Mouse (Mus musculus) MEL (cell line): Measurements from ENCODE around the gene Wars2. TPM values are rescaled to one million over a fixed set of nuclear protein-coding genes. Genes with fewer than 3 reads are reported as not detected.

Source experiments
- DNase-seq: peaks from one replicate; pipeline ENCODE4 v3.0.0; 2011; ENCODE audit warnings: low read depth, low spot score
- H3K27ac ChIP-seq: 2 replicates; pipeline ENCODE4 v1.5.1; 2012; ENCODE audit warnings: low read depth, mild to moderate bottlenecking, control low read depth, low read length, moderate library complexity; ENCODE audit not compliant: control insufficient read depth
- H3K27me3 ChIP-seq, 2 experiments: fragments of 150-350 bp in 1 of 2; sonication (generic) in 1 of 2; 2 replicates each; pipeline ENCODE4 v1.6.1; 2012; ENCODE audit warnings: low read length in 2 of 2, mild to moderate bottlenecking in 2 of 2, improper control_type of control experiment in 1 of 2, moderate library complexity in 1 of 2; ENCODE audit not compliant: insufficient read depth in 2 of 2, control insufficient read depth in 1 of 2
- H3K36me3 ChIP-seq, 2 experiments: 2 replicates each; pipeline ENCODE4 v1.6.1; 2012 to 2014; ENCODE audit warnings: low read length in 2 of 2, improper control_type of control experiment in 1 of 2, inconsistent platforms in 1 of 2, mild to moderate bottlenecking in 1 of 2; ENCODE audit not compliant: insufficient read depth in 2 of 2, control insufficient read depth in 1 of 2
- H3K4me1 ChIP-seq, 2 experiments: fragments of 150-350 bp in 1 of 2; sonication (generic) in 1 of 2; 2 replicates each; pipeline ENCODE4 v1.6.1; 2012; ENCODE audit warnings: low read length in 2 of 2, improper control_type of control experiment in 1 of 2, mild to moderate bottlenecking in 1 of 2; ENCODE audit not compliant: insufficient read depth in 2 of 2, control insufficient read depth in 1 of 2
- H3K4me3 ChIP-seq, 2 experiments: fragments of 150-350 bp in 1 of 2; sonication (generic) in 1 of 2; 2 replicates each; pipeline ENCODE4 v1.5.1; 2012; ENCODE audit warnings: low read depth in 2 of 2, low read length in 2 of 2, mild to moderate bottlenecking in 2 of 2, moderate library complexity in 2 of 2, control low read depth in 1 of 2, improper control_type of control experiment in 1 of 2; ENCODE audit not compliant: control insufficient read depth in 1 of 2, insufficient read depth in 1 of 2
- H3K79me2 ChIP-seq: 2 replicates; pipeline ENCODE4 v1.6.1; 2012; ENCODE audit warnings: mild to moderate bottlenecking, low read length, moderate library complexity; ENCODE audit not compliant: control insufficient read depth, poor library complexity, insufficient read depth
- H3K9ac ChIP-seq: 2 replicates; pipeline ENCODE4 v1.6.1; 2012; ENCODE audit warnings: low read depth, mild to moderate bottlenecking, control low read depth, low read length, moderate library complexity; ENCODE audit not compliant: control insufficient read depth, poor library complexity, severe bottlenecking
- H3K9me3 ChIP-seq: fragments of 150-350 bp; sonication (generic); replicated peaks from 2 replicates; pipeline ENCODE4 v1.6.1; 2012; ENCODE audit warnings: mild to moderate bottlenecking, low read length, improper control_type of control experiment, moderate library complexity; ENCODE audit not compliant: insufficient read depth
- BHLHE40 ChIP-seq: IDR thresholded peaks from 2 replicates; pipeline ENCODE4 v1.6.1; 2012; ENCODE audit warnings: low read depth, mild to moderate bottlenecking, inconsistent platforms, low read length, improper control_type of control experiment, borderline replicate concordance
- CHD1 ChIP-seq: IDR thresholded peaks from 2 replicates; pipeline ENCODE4 v1.6.1; 2012; ENCODE audit warnings: low read depth, mild to moderate bottlenecking, inconsistent platforms, low read length, improper control_type of control experiment
- CHD2 ChIP-seq: IDR thresholded peaks from 2 replicates; pipeline ENCODE4 v1.6.1; 2011; ENCODE audit warnings: low read length, improper control_type of control experiment
- CTCF ChIP-seq, 3 experiments: IDR thresholded peaks in 2 of 3; conservative IDR thresholded peaks in 1 of 3; 2 replicates each; pipeline ENCODE4 v1.5.1; 2011 to 2012; ENCODE audit warnings: low read length in 3 of 3, low read depth in 2 of 3, mild to moderate bottlenecking in 2 of 3, improper control_type of control experiment in 1 of 3, inconsistent platforms in 1 of 3, mixed read lengths in 1 of 3, moderate library complexity in 1 of 3; ENCODE audit not compliant: control insufficient read depth in 1 of 3, insufficient read depth in 1 of 3, poor library complexity in 1 of 3, severe bottlenecking in 1 of 3
- E2F4 ChIP-seq: IDR thresholded peaks from 2 replicates; pipeline ENCODE4 v1.6.1; 2011; ENCODE audit warnings: low read depth, low read length, improper control_type of control experiment, borderline replicate concordance
- ELF1 ChIP-seq: IDR thresholded peaks from 2 replicates; pipeline ENCODE4 v1.6.1; 2014; ENCODE audit warnings: low read depth, mild to moderate bottlenecking, inconsistent platforms, low read length, improper control_type of control experiment, moderate library complexity
- GATA1 ChIP-seq: IDR thresholded peaks from 2 replicates; pipeline ENCODE4 v1.6.1; 2011; ENCODE audit warnings: low read depth, low read length, improper control_type of control experiment
- KAT2A ChIP-seq: conservative IDR thresholded peaks from 2 replicates; pipeline ENCODE4 v1.6.1; 2012; ENCODE audit warnings: low read depth, low read length, improper control_type of control experiment, inconsistent platforms
- MAFK ChIP-seq: IDR thresholded peaks from 2 replicates; pipeline ENCODE4 v1.6.1; 2011; ENCODE audit warnings: low read depth, mild to moderate bottlenecking, low read length, improper control_type of control experiment, borderline replicate concordance
- MAX ChIP-seq: IDR thresholded peaks from 2 replicates; pipeline ENCODE4 v1.6.1; 2011; ENCODE audit warnings: low read length, improper control_type of control experiment
- MYB ChIP-seq: IDR thresholded peaks from 2 replicates; pipeline ENCODE4 v1.6.1; 2011; ENCODE audit warnings: mild to moderate bottlenecking, low read depth, low read length, improper control_type of control experiment
- MYC ChIP-seq: IDR thresholded peaks from 2 replicates; pipeline ENCODE4 v1.6.1; 2011; ENCODE audit warnings: low read depth, mild to moderate bottlenecking, low read length, improper control_type of control experiment, moderate library complexity
- NELFE ChIP-seq: IDR thresholded peaks from 2 replicates; pipeline ENCODE4 v1.6.1; 2011; ENCODE audit warnings: low read depth, low read length, improper control_type of control experiment
- SIN3A ChIP-seq: IDR thresholded peaks from 2 replicates; pipeline ENCODE4 v1.6.1; 2012; ENCODE audit warnings: low read length, improper control_type of control experiment, inconsistent platforms
- SMC3 ChIP-seq: IDR thresholded peaks from 2 replicates; pipeline ENCODE4 v1.6.1; 2011; ENCODE audit warnings: low read depth, low read length, improper control_type of control experiment
- TAL1 ChIP-seq: IDR thresholded peaks from 2 replicates; pipeline ENCODE4 v1.6.1; 2012; ENCODE audit warnings: mild to moderate bottlenecking, inconsistent platforms, low read length, moderate library complexity, mixed read lengths
- TBP ChIP-seq: IDR thresholded peaks from 2 replicates; pipeline ENCODE4 v1.8.0; 2011; ENCODE audit warnings: low read depth, low read length, improper control_type of control experiment
- UBTF ChIP-seq: IDR thresholded peaks from 2 replicates; pipeline ENCODE4 v1.6.1; 2012; ENCODE audit warnings: low read depth, mild to moderate bottlenecking, inconsistent platforms, low read length, improper control_type of control experiment, moderate library complexity, borderline replicate concordance; ENCODE audit not compliant: insufficient read depth
- USF1 ChIP-seq: IDR thresholded peaks from 2 replicates; pipeline ENCODE4 v1.6.1; 2014; ENCODE audit warnings: low read depth, mild to moderate bottlenecking, inconsistent platforms, low read length, improper control_type of control experiment, moderate library complexity
- USF2 ChIP-seq, 2 experiments: IDR thresholded peaks; 2 replicates each; pipeline ENCODE4 v1.6.1; 2011 to 2012; ENCODE audit warnings: improper control_type of control experiment in 2 of 2, low read length in 2 of 2, borderline replicate concordance in 1 of 2, inconsistent platforms in 1 of 2, low read depth in 1 of 2, mild to moderate bottlenecking in 1 of 2; ENCODE audit not compliant: insufficient read depth in 1 of 2
- ZKSCAN1 ChIP-seq: IDR thresholded peaks from 2 replicates; pipeline ENCODE4 v1.6.1; 2012; ENCODE audit warnings: low read depth, mild to moderate bottlenecking, inconsistent platforms, low read length, improper control_type of control experiment, moderate library complexity
- polyA plus RNA-seq, 2 experiments: library from polyadenylated mRNA; stranded (reverse) in 1 of 2; unstranded in 1 of 2; fragments of >175 nt in 1 of 2; fragments of >200 nt in 1 of 2; gene quantifications; 2 replicates each; pipeline versions ENCODE4 v1.2.1 to v1.2.4; 2012; ENCODE audit warnings: low replicate concordance in 2 of 2, low read depth in 1 of 2; ENCODE audit not compliant: insufficient read length in 2 of 2, insufficient read depth in 1 of 2, missing spikeins in 1 of 2
- total RNA-seq: library from RNA; depleted of rRNA; stranded (reverse); fragments of 300-350 nt; gene quantifications from 2 replicates; pipeline ENCODE4 v1.2.3, GENCODE M21; 2012

The Wars2 gene
- total and polyA plus RNA-seq, 3 experiments, result 8.8 to 11.4 TPM; not detected in 1

DNA sequence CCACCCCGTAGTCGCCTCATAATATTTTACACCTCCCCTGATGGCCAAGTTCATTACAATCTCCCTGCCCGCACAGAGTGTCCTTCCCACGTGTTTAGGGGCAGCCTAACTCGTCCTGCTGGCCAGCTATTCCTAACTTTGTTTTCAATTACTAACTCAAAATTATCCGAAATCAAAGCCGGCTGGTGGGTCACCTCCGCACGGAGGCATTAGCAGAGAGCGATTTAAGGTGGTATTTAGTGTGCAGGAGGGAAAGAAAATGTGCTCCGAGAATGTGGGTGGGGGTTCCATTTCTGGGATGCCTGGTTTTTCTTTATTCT, 108.6 kb downstream of the Wars2 start:
- H3K4me3 ChIP-seq, result no peak overlapping the region
- no peaks in the 10 kb centered on the region for H3K36me3 ChIP-seq
- no peaks in the 10 kb centered on the region for H3K9me3 ChIP-seq
- H3K79me2 ChIP-seq, result peaks cover 9% of the 10 kb centered on the region
- no peaks in the 10 kb centered on the region for H3K4me1 ChIP-seq
- H3K27me3 ChIP-seq, result no peaks in the 10 kb centered on the region; a peak in 1 of 4 replicates
- no peak overlapping the region for H3K27ac ChIP-seq
- no peak for TF ChIP-seq GATA1
- no peak for TF ChIP-seq MAX
- TF ChIP-seq CHD2, result no peak
- TF ChIP-seq MAFK, result no peak
- TF ChIP-seq KAT2A, result no peak
- TF ChIP-seq SIN3A, result no peak
- TF ChIP-seq USF2 (IDR thresholded peaks at IDR 0.05; ENCODE audit: borderline replicate concordance in 1 of 2, insufficient read depth in 1 of 2, low read depth in 1 of 2, low read length in 2 of 2), result no peak
- TF ChIP-seq TAL1, result no peak
- no peak for TF ChIP-seq SMC3
- TF ChIP-seq BHLHE40, result no peak
- no peak for TF ChIP-seq E2F4
- TF ChIP-seq TBP, result no peak
- no peak for TF ChIP-seq ZKSCAN1
- no peak for TF ChIP-seq ELF1
- TF ChIP-seq USF1, result no peak
- TF ChIP-seq MYC, result no peak
- TF ChIP-seq CHD1, result no peak
- no peak for TF ChIP-seq UBTF
- TF ChIP-seq MYB, result no peak
- no peak for DNase-seq
- H3K9ac ChIP-seq, result no peak overlapping the region

DNA sequence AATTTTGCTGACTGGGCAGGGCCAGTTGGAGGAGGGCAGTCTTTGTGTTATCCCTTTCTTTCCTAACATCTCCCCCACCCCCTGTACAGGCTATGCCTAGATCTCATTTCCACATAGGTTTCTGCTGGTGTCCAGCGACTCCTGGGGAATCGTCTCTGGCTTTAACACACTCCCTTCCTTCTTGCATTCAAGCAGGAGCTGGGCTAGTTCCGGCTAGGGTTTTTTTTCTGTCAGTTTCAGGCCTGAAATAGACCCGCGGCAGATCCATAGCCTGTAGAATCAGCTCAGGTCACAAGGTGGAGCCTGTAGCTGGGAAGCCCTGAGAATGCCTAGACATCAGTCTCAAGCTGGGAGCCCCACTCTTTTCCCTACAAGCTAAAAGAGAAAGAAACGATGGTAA, 109.0 kb downstream of the Wars2 start:
- no peak for DNase-seq

More for the DNA sequence above, 109.0 kb downstream of the Wars2 start:
- Histone ChIP-seq H3K36me3 (no peaks in the 10 kb centered on the region), H3K9ac (no peak overlapping the region), H3K79me2 (peaks cover 12% of the 10 kb centered on the region), H3K27me3 (no peaks in the 10 kb centered on the region; a peak in 1 of 4 replicates), H3K9me3 (no peaks in the 10 kb centered on the region), H3K4me1 (no peaks in the 10 kb centered on the region), H3K4me3 (no peak overlapping the region), H3K27ac (no peak overlapping the region)
- TF ChIP-seq GATA1 (no peak), NELFE (no peak), SMC3 (peak; percentile 25), CTCF (IDR thresholded peaks at IDR 0.05 in 2 of 3, conservative IDR thresholded peaks at IDR 0.05 in 1 of 3; ENCODE audit: control insufficient read depth in 1 of 3, insufficient read depth in 1 of 3, low read depth in 2 of 3, low read length in 3 of 3, poor library complexity in 1 of 3, severe bottlenecking in 1 of 3) (peak in 2 of 3 experiments; percentile 5 to 12; a peak in 1 of 6 replicates)
